Mouse (Mus musculus): ENCODE measurements around the gene Mrps2.
A peak's percentile ranks its signal among the peaks of the same experiment; 100 is the strongest.

Mrps2 gene

GRCm38 (mm10) chr2:28467860-28468485, at the start of gene Mrps2:
Mrps2 (plus strand) TSS chr2:28468066.
- peak; percentile 82 for DNase-seq (ENCODE audit: low spot score)

- peak; percentile 14 for DNase-seq (ENCODE audit: low spot score)
Observed at GRCm38 (mm10) chr2:28419898-28420297, 48.0 kb upstream of the Mrps2 start.

- peak; percentile 30 for DNase-seq (ENCODE audit: low spot score)
Observed at GRCm38 (mm10) chr2:28423167-28423566, 44.7 kb upstream of the Mrps2 start.

GRCm38 (mm10) chr2:28427226-28427625, 40.6 kb upstream of the Mrps2 start:
- DNase-seq (ENCODE audit: low spot score): no peak

- DNase-seq (ENCODE audit: low spot score): no peak
Observed at GRCm38 (mm10) chr2:28430846-28431245, 37.0 kb upstream of the Mrps2 start.

GRCm38 (mm10) chr2:28432811-28433210, 35.1 kb upstream of the Mrps2 start:
- no peak for DNase-seq (ENCODE audit: low spot score)

GRCm38 (mm10) chr2:28433512-28433911, 34.4 kb upstream of the Mrps2 start:
- DNase-seq (ENCODE audit: low spot score): no peak

- no peak for DNase-seq (ENCODE audit: low spot score)
Observed at GRCm38 (mm10) chr2:28435401-28435800, 32.5 kb upstream of the Mrps2 start.

- DNase-seq (ENCODE audit: low spot score): no peak
Observed at GRCm38 (mm10) chr2:28440842-28441241, 27.0 kb upstream of the Mrps2 start.

GRCm38 (mm10) chr2:28445082-28445481, 22.8 kb upstream of the Mrps2 start:
- DNase-seq (ENCODE audit: low spot score): peak; percentile 12

- no peak for DNase-seq (ENCODE audit: low spot score)
Observed at GRCm38 (mm10) chr2:28446181-28446514, 21.7 kb upstream of the Mrps2 start.

GRCm38 (mm10) chr2:28446515-28447314, 21.2 kb upstream of the Mrps2 start, which contains the start of gene Ppp1r26:
Ppp1r26 (plus strand) TSS chr2:28446800.
- no peak for DNase-seq (ENCODE audit: low spot score)

GRCm38 (mm10) chr2:28447315-28447670, 20.6 kb upstream of the Mrps2 start:
- no peak for DNase-seq (ENCODE audit: low spot score)

GRCm38 (mm10) chr2:28451663-28452062, 16.2 kb upstream of the Mrps2 start:
- no peak for DNase-seq (ENCODE audit: low spot score)

GRCm38 (mm10) chr2:28453539-28453938, 14.3 kb upstream of the Mrps2 start:
- no peak for DNase-seq (ENCODE audit: low spot score)

GRCm38 (mm10) chr2:28456616-28457015, 11.2 kb upstream of the Mrps2 start:
- no peak for DNase-seq (ENCODE audit: low spot score)

GRCm38 (mm10) chr2:28463919-28464318, 3.9 kb upstream of the Mrps2 start:
- peak; percentile 67 for DNase-seq (ENCODE audit: low spot score)

- no peak for DNase-seq (ENCODE audit: low spot score)
Observed at GRCm38 (mm10) chr2:28464919-28465318, 2.9 kb upstream of the Mrps2 start.

GRCm38 (mm10) chr2:28465836-28466518, 1.9 kb upstream of the Mrps2 start, which contains the start of gene 1700007K13Rik:
1700007K13Rik (minus strand) TSS chr2:28466332.
- peak; percentile 68 for DNase-seq (ENCODE audit: low spot score)

GRCm38 (mm10) chr2:28468486-28469225, 790 bp downstream of the Mrps2 start:
- no peak for DNase-seq (ENCODE audit: low spot score)

- DNase-seq (ENCODE audit: low spot score): no peak
Observed at GRCm38 (mm10) chr2:28469461-28469860, 1.6 kb downstream of the Mrps2 start.

- no peak for DNase-seq (ENCODE audit: low spot score)
Observed at GRCm38 (mm10) chr2:28470591-28470990, 2.7 kb downstream of the Mrps2 start.
